Mouse (Mus musculus): Measurements from ENCODE around the gene Tff1.

- TF ChIP-seq EP300 (IDR thresholded peaks at IDR 0.05) (no peak), CTCF (IDR thresholded peaks at IDR 0.05) (no peak)
Measured at GRCm38 (mm10) chr17:31169796-31170195, 4.7 kb upstream of the Tff1 start.

All from lung, postnatal 0 days (tissue).